Mouse (Mus musculus): Measurements from ENCODE around the gene Upp2. TPM values are rescaled to one million over a fixed set of nuclear protein-coding genes. Genes with fewer than 3 reads are reported as not detected.

Gene Upp2
- polyA plus RNA-seq, 1 experiment from 2014 or later, result 5.2 TPM

GRCm38 (mm10) chr2:58562137-58562536, 5.0 kb upstream of the Upp2 start:
- Histone ChIP-seq H3K4me1 (replicated peaks) (peaks cover 47% of the 10 kb centered on the region), H3K4me3 (no peak overlapping the region), H3K27ac (peak overlapping the region; percentile 13; the same call in 1 of the 2 replicates), H3K36me3 (no peaks in the 10 kb centered on the region), H3K27me3 (ENCODE audit: insufficient read depth, poor library complexity, severe bottlenecking) (no peaks in the 10 kb centered on the region), H3K9me3 (no peaks in the 10 kb centered on the region)
- 67% methylated on average over 4 of the region's 4 CpGs for WGBS
- no peak for DNase-seq (ENCODE audit: low spot score)

GRCm38 (mm10) chr2:58565267-58565666, 1.8 kb upstream of the Upp2 start:
- DNase-seq (ENCODE audit: low spot score), result no peak
- no peaks in the 10 kb centered on the region for H3K9me3 ChIP-seq
- no peaks in the 10 kb centered on the region for H3K27me3 ChIP-seq (ENCODE audit: insufficient read depth, poor library complexity, severe bottlenecking)
- peak overlapping the region; percentile 92; the same call in 1 of the 2 replicates for H3K4me3 ChIP-seq
- peaks cover 59% of the 10 kb centered on the region for H3K4me1 ChIP-seq (replicated peaks)
- no peaks in the 10 kb centered on the region for H3K36me3 ChIP-seq
- H3K27ac ChIP-seq, result no peak overlapping the region
- WGBS, result 75% methylated on average over 6 of the region's 6 CpGs

- Histone ChIP-seq H3K36me3 (no peaks in the 10 kb centered on the region), H3K4me3 (peak overlapping the region; percentile 92), H3K9me3 (no peaks in the 10 kb centered on the region), H3K4me1 (replicated peaks) (peaks cover 59% of the 10 kb centered on the region), H3K27me3 (ENCODE audit: insufficient read depth, poor library complexity, severe bottlenecking) (no peaks in the 10 kb centered on the region), H3K27ac (peak overlapping the region; percentile 96)
- no peak for DNase-seq (ENCODE audit: low spot score)
- WGBS, result 5% methylated on average over 6 of the region's 6 CpGs
Observed at GRCm38 (mm10) chr2:58566049-58566409, 1.1 kb upstream of the Upp2 start.

DNA sequence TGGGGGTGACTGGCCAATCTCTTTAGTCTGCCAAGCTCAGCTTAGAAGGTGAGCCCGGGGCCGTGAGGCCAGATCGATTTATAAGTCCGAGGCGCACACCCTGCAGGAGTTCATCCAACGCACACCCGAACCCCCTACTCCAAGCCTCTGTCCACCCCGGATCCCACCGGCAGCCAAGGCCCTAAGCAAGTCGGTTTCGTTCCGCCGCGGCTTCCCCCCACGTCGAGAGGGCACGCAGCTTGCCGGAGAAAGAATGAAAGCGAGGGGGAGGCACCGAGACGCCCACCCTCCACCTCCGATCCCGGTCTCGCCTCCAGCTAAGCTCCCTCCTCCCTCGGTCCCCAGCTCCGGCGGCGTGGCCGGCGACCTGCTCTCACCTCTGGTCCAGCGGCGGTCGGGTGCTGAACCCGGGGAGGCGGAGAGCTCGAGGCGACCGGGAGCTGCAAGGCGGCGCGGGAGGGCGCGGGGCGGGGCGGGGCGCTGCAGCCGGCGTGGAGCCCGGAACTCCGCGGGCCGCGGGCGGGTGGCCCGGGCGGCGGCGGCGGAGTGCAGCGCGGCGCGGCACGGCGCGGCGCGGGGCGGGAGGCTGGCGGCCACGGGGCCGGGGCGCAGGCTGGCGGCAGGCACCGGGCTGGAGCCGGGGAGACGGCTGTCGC, 560 bp upstream of the Upp2 start:
- 3% methylated on average over 72 of the region's 78 CpGs for WGBS
- Histone ChIP-seq H3K27ac (peak overlapping the region; percentile 96), H3K4me3 (peak overlapping the region; percentile 92), H3K4me1 (replicated peaks) (peaks cover 59% of the 10 kb centered on the region), H3K27me3 (ENCODE audit: insufficient read depth, poor library complexity, severe bottlenecking) (no peaks in the 10 kb centered on the region), H3K9me3 (no peaks in the 10 kb centered on the region), H3K36me3 (no peaks in the 10 kb centered on the region)
- peak; percentile 71 for DNase-seq (ENCODE audit: low spot score)

DNA sequence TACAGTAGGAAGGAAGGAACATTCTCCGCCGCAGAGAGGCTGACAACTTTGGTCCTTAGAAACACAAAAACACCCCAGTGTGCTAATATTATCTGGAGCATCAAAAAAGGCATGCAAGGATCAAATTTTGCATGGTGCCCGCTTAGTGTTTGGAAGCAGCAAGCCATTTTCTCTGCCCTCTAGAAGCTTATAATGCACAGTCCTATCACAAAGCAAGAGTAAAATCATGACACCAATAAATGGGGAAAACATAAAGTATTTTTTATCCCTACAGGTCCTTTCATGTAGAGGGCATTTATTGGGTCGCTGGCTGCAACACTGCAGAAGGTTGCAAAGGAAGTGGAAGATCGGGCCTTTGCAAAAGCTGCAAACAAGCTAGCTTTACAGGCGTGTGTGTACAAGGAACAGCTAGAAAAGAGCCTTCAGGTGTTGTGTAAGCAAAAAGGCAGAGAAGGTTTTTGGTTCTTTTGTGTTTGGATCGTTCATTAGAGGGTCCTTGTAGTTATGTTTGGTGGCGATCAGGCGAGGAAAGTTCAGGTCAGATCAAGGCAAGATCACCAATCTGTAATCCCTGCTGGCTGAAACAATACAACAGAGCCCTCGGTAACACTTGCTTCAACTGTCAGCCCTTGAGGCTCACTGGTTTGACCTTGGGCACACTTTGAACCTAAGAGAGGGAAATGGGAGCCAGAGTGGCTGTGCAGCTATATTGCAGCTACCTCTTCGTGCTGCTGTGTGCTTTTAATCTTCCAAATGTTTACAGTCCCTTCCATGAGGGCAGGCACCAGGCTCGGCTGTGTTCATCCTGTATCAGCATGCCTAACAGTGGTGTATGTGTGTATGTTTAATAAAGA, 995 bp downstream of the Upp2 start:
- DNase-seq (ENCODE audit: low spot score), result no peak
- WGBS, result 9% methylated on average over 12 of the region's 12 CpGs

DNA sequence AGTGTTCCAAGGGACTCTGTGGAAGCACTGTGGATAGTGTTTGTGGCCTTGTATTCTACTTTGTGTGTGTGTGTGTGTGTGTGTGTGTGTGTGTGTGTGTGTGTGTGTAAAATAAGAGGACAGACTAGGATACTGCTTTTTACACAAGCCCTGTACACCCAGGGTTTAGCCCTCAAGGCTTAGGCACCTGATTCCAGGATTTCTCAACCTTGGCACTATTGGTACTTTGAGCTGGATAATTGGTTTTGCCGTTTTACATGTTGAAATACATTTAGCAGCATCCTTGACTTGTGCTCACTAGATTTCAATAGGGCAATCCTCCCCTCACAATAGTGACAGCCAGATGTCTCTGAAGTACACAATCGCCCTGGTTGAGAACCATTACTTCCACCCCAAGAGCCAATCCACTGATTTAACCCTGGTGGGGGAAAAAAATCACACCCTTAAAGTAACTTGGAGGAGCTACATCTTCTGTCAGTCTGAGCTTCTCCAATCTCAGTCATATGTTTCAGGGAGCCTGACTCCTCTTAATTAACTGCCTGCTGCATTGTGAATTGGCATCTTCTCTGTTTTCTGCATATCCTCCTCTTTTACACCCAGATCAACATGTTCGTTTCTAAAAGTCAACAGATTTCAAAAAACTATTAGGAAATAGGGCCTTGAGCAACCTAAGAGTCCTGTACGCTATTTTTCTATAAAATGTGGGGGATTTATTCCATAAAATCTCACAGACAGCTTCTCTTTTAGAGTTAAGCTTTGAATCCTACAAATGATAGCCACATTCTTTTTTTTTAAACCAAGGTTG, 1.9 kb downstream of the Upp2 start:
- peak overlapping the region; percentile 92; the same call in 1 of the 2 replicates for H3K4me3 ChIP-seq
- DNase-seq (ENCODE audit: low spot score), result no peak
- no peak overlapping the region for H3K27ac ChIP-seq
- 78% methylated on average over 4 of the region's 4 CpGs for WGBS
- peaks cover 40% of the 10 kb centered on the region for H3K4me1 ChIP-seq (replicated peaks)
- no peaks in the 10 kb centered on the region for H3K36me3 ChIP-seq
- no peaks in the 10 kb centered on the region for H3K27me3 ChIP-seq (ENCODE audit: insufficient read depth, poor library complexity, severe bottlenecking)
- no peaks in the 10 kb centered on the region for H3K9me3 ChIP-seq

More for the DNA sequence above, 995 bp downstream of the Upp2 start:
- peaks cover 46% of the 10 kb centered on the region for H3K4me1 ChIP-seq (replicated peaks)
- H3K27me3 ChIP-seq (ENCODE audit: insufficient read depth, poor library complexity, severe bottlenecking), result no peaks in the 10 kb centered on the region
- H3K9me3 ChIP-seq, result no peaks in the 10 kb centered on the region
- peak overlapping the region; percentile 96 for H3K27ac ChIP-seq
- no peaks in the 10 kb centered on the region for H3K36me3 ChIP-seq
- peak overlapping the region; percentile 92 for H3K4me3 ChIP-seq

GRCm38 (mm10) chr2:58574167-58574566, 7.1 kb downstream of the Upp2 start:
- 84% methylated on average over 2 of the region's 2 CpGs for WGBS
- peaks cover 1% of the 10 kb centered on the region; the same call in 1 of the 2 replicates for H3K4me1 ChIP-seq (replicated peaks)
- DNase-seq (ENCODE audit: low spot score), result no peak

GRCm38 (mm10) chr2:58586311-58586710, 19.2 kb downstream of the Upp2 start:
- DNase-seq (ENCODE audit: low spot score), result no peak
- no peaks in the 10 kb centered on the region for H3K9me3 ChIP-seq
- H3K4me1 ChIP-seq (replicated peaks), result peaks cover 21% of the 10 kb centered on the region
- no peaks in the 10 kb centered on the region for H3K27me3 ChIP-seq (ENCODE audit: insufficient read depth, poor library complexity, severe bottlenecking)
- H3K36me3 ChIP-seq, result no peaks in the 10 kb centered on the region
- WGBS, result 80% methylated on average over 10 of the region's 10 CpGs
- H3K27ac ChIP-seq, result no peak overlapping the region
- no peak overlapping the region for H3K4me3 ChIP-seq

More at GRCm38 (mm10) chr2:58574167-58574566, 7.1 kb downstream of the Upp2 start:
- no peaks in the 10 kb centered on the region for H3K27me3 ChIP-seq (ENCODE audit: insufficient read depth, poor library complexity, severe bottlenecking)
- no peak overlapping the region for H3K27ac ChIP-seq
- no peak overlapping the region for H3K4me3 ChIP-seq
- H3K36me3 ChIP-seq, result no peaks in the 10 kb centered on the region
- H3K9me3 ChIP-seq, result no peaks in the 10 kb centered on the region

DNA sequence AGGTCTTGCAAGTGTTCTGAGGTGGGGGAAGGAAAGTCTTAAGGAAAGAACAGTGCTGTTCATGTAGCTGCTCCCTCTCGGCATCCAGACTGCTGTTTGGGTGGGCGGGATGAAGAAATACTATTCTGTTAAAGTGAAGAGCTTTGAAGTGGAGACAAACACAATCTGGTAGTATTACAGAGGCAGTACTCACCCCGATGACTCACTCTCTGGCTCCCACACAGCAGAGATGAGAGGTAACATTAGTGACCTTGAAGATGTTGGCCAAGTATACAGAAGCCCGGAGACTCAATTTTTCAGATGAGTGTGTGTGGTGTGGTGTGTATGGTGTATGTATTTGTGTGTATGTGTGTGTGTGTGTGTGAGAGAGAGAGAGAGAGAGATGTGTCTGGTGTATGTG, 22.5 kb downstream of the Upp2 start:
- H3K27ac ChIP-seq, result no peak overlapping the region
- no peak for DNase-seq (ENCODE audit: low spot score)
- WGBS, result 85% methylated on average over 4 of the region's 4 CpGs
- H3K4me1 ChIP-seq (replicated peaks), result peaks cover 9% of the 10 kb centered on the region; the same call in 1 of the 2 replicates
- H3K4me3 ChIP-seq, result no peak overlapping the region
- no peaks in the 10 kb centered on the region for H3K36me3 ChIP-seq
- no peaks in the 10 kb centered on the region for H3K27me3 ChIP-seq (ENCODE audit: insufficient read depth, poor library complexity, severe bottlenecking)
- H3K9me3 ChIP-seq, result no peaks in the 10 kb centered on the region

GRCm38 (mm10) chr2:58590055-58590454, 23.0 kb downstream of the Upp2 start:
- Histone ChIP-seq H3K4me1 (replicated peaks) (peaks cover 5% of the 10 kb centered on the region; the same call in 1 of the 2 replicates), H3K9me3 (no peaks in the 10 kb centered on the region), H3K4me3 (no peak overlapping the region), H3K36me3 (no peaks in the 10 kb centered on the region), H3K27me3 (ENCODE audit: insufficient read depth, poor library complexity, severe bottlenecking) (no peaks in the 10 kb centered on the region), H3K27ac (no peak overlapping the region)
- no peak for DNase-seq (ENCODE audit: low spot score)
- 94% methylated on average over 1 of the region's 1 CpGs for WGBS

- H3K4me3 ChIP-seq, result no peak overlapping the region
- no peaks in the 10 kb centered on the region for H3K9me3 ChIP-seq
- 80% methylated on average over 9 of the region's 9 CpGs for WGBS
- no peaks in the 10 kb centered on the region for H3K4me1 ChIP-seq (replicated peaks)
- no peaks in the 10 kb centered on the region for H3K36me3 ChIP-seq
- DNase-seq (ENCODE audit: low spot score), result no peak
- H3K27me3 ChIP-seq (ENCODE audit: insufficient read depth, poor library complexity, severe bottlenecking), result no peaks in the 10 kb centered on the region
- no peak overlapping the region for H3K27ac ChIP-seq
Observed at GRCm38 (mm10) chr2:58595350-58595749, 28.3 kb downstream of the Upp2 start.

DNA sequence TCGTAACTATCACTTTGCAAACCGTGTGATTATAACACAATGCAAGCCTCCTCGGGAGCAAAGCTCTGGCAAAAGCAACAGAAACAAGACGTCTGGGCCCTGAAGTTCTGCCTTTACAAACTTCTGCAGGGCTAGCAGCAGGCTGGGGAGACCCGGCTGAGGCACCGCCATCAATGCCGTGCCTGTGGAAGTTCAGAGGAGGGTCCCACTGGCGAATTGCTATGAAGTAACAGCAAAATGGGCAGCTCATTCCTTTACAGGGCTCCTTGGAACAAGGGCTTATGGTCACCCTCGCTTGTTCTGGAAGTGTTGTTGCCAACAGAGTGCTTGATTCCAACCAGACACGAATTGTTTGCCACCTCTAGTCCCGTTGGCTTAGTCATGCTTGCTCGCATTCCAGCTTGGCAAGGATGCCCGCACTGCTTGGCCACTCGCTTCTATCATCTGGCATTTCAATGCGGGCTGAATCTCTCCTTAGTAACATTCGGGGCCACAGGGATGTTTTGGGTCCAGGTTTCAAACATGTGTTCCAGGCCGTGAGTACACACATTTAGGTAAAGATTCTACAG, 29.8 kb downstream of the Upp2 start:
- no peaks in the 10 kb centered on the region for H3K27me3 ChIP-seq (ENCODE audit: insufficient read depth, poor library complexity, severe bottlenecking)
- no peak overlapping the region for H3K4me3 ChIP-seq
- H3K9me3 ChIP-seq, result no peaks in the 10 kb centered on the region
- H3K36me3 ChIP-seq, result no peaks in the 10 kb centered on the region
- no peaks in the 10 kb centered on the region for H3K4me1 ChIP-seq (replicated peaks)
- DNase-seq (ENCODE audit: low spot score), result no peak
- WGBS, result 82% methylated on average over 17 of the region's 17 CpGs
- H3K27ac ChIP-seq, result no peak overlapping the region
